Mouse (Mus musculus) macrophage (primary cell): ENCODE data around the gene Sac3d1. TPM values are rescaled to one million over a fixed set of nuclear protein-coding genes. Genes with fewer than 3 reads are reported as not detected.

ENCODE experiments used
- H3K27ac ChIP-seq: fragments of 350-480 bp; formaldehyde crosslinking; 2 replicates; pipeline ENCODE4 v1.9.0; 2021
- H3K36me3 ChIP-seq: fragments of 350-480 bp; formaldehyde crosslinking; 2 replicates; pipeline ENCODE4 v1.9.0; 2021; ENCODE audit errors: inconsistent target
- H3K4me3 ChIP-seq: fragments of 350-480 bp; formaldehyde crosslinking; 2 replicates; pipeline ENCODE4 v1.9.0; 2021; ENCODE audit errors: inconsistent target
- H3K79me2 ChIP-seq: fragments of 350-480 bp; formaldehyde crosslinking; 2 replicates; pipeline ENCODE4 v1.9.0; 2021; ENCODE audit errors: inconsistent target
- WGBS: methylation state at CpG from one replicate; pipeline ENCODE4 v1.1.7; 2026; ENCODE audit warnings: inconsistent platforms; ENCODE audit not compliant: missing documents; 5-methylcytosine and 5-hydroxymethylcytosine counted together
- polyA plus RNA-seq: library from polyadenylated mRNA; stranded (reverse); fragments of 250-400 nt; gene quantifications from 3 replicates; pipeline ENCODE4 v1.2.4, GENCODE M21; 2018; ENCODE audit warnings: inconsistent platforms

Gene Sac3d1
- polyA plus RNA-seq, 1 experiment from 2014 or later = 1.4 TPM

DNA sequence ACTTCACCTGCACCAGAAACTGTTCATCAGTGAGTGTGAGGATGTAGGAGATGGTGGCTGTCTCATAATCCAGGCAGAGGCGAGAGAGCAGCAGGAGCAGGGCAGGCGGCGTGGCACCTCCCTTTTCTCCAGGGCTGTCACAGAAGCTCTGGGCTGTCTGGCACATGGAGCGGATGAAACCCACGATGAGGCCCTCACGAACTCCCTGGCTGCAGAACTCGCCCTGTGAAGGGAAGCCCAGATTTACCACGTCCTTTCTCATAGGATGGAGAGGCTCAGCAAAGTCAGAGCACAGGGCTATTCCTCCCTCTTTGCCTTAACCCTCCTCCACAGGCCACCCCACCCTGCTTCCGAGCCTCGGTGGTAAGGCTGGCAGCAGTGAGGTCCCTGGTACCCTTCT is 48.6 kb downstream of the Sac3d1 start:
- Histone ChIP-seq H3K4me3 (no peak overlapping the region), H3K27ac (no peak overlapping the region), H3K36me3 (peaks cover 18% of the 10 kb centered on the region; the same call in 1 of the 2 replicates), H3K79me2 (peaks cover 22% of the 10 kb centered on the region)
- WGBS = 89% methylated on average over 8 of the region's 10 CpGs

DNA sequence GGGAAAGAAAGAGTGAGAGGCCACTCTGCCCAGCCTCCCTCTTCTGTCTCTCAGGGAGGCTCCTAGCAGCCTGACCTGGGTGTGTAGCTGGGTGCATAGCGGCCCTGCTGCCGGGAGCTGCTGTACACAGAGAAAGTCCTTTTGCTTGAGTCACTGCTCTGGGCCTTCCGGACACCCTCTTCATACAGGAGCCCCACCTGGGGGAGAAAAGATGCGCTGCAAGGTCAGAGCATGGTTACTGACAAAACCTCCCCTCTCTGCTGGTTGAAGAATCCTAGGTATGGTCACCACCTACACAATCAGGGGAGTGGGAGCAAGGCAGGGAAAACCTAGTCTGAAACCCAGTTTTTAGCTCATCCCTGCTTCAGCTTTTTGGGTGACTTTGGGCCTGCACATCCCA is 49.5 kb downstream of the Sac3d1 start:
- Histone ChIP-seq H3K27ac (no peak overlapping the region), H3K79me2 (peaks cover 18% of the 10 kb centered on the region), H3K36me3 (peaks cover 18% of the 10 kb centered on the region; the same call in 1 of the 2 replicates), H3K4me3 (no peak overlapping the region)
- 90% methylated on average over 4 of the region's 4 CpGs for WGBS

DNA sequence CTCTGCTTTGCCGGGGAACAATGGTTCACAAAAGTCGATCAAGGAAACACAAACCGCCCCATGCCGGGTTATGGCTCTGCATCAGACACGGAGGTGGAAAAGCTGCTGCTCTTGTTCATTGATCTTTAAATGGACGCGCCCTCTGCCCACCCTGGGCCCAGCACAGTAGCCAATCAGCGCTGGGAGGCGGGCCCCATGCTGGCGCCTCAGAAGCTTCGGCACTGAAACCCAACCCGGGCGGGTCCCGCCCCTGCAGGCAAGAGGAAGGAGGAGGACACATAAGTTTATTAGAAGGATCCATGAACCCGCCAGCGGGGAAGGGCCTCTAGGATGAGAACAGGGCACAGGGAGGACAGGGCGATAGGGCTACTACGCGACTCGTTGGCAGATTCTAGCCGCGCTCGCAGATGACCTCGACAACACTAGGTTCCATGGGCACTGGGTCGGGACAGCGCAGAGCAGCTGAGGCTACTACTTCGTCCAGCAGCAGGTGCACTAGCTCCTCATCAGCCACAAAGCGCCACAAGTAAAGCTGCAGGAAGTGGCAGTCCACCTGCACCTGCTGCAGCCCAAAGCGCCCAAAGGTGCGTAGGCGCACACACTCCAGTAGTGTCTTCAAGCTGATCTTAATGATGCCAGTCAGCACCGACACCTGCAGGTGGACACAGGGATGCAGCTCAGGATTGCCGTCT is 50.6 kb downstream of the Sac3d1 start, which contains the start of gene Tm7sf2:
Gene Tm7sf2, minus strand, starts transcription at position 650 of the 692 bp plus-strand sequence.
- 21% methylated on average over 33 of the region's 33 CpGs for WGBS
- H3K4me3 ChIP-seq = peak within 1 kb of the TSS; percentile 76
- peaks cover 14% of the 10 kb centered on the region for H3K79me2 ChIP-seq
- H3K36me3 ChIP-seq = peaks cover 18% of the 10 kb centered on the region; the same call in 1 of the 2 replicates
- H3K27ac ChIP-seq = peak within 1 kb of the TSS; percentile 79

DNA sequence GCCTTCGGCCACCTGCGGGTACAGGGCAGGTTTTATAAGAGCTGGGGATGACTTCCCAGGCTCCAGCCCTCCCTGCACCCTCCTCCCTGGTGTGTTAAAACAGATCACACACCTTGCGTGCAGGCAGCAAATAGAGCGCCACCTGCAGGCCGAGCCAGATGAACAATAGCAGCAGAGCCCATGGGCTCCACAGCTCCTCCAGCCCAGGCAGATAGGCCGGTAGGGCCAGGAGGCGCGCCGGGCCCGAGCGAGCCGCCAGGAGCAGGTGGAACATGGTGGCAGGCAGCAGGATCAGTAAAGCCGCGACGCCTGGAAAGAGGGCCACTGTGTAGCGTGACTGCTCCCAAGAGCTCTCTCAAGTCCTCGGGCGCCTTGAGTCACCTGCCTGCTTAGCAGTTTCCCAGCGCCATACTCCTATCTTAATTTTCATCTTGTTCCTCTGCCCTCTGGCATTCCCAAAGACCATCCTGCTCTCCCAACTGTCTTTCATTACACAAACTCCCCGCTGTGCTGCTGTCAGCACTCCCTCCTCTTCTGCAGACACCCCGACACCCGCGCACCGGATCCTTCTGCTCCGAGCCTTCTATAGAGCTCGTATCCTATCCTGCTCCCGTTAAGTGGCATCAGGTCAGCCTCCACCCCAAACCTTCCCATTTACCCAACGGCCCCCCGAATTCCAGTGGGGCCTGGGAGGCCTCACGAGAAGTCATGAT is 51.3 kb downstream of the Sac3d1 start:
- peak overlapping the region; percentile 79 for H3K27ac ChIP-seq

DNA sequence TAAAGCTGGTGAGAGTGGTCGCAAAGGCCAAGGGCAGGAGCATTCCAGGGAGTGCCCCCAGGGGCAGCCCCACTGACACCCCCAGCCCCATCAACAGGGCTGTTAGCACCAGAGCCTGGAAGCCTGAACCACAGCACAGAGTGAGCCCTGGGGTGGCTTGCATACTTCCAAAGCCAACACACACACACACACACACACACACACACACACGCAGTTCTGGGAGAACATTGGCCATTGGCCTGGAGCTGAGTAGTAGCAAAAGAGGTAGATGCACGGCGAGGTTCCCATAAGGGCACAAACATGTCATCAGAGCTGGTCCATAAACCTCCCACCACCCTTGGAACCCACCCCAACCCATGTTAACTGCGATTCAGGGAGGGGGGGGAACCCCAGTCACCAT is 51.9 kb downstream of the Sac3d1 start:
- H3K79me2 ChIP-seq = peaks cover 16% of the 10 kb centered on the region
- H3K36me3 ChIP-seq = peaks cover 18% of the 10 kb centered on the region; the same call in 1 of the 2 replicates
- WGBS = 38% methylated on average over 5 of the region's 5 CpGs
- peak overlapping the region; percentile 76 for H3K4me3 ChIP-seq
- 0 out of 2 replicates have a peak overlapping the region, but pooled peaks have one; percentile 79 for H3K27ac ChIP-seq

More for the DNA sequence above, 51.3 kb downstream of the Sac3d1 start:
- peak overlapping the region; percentile 76 for H3K4me3 ChIP-seq
- 3% methylated on average over 25 of the region's 30 CpGs for WGBS
- peaks cover 18% of the 10 kb centered on the region; the same call in 1 of the 2 replicates for H3K36me3 ChIP-seq
- H3K79me2 ChIP-seq = peaks cover 14% of the 10 kb centered on the region

Other genes with a start within 250 kb of the Sac3d1 start
- gene Frmd8, start 243.4 kb downstream of the Sac3d1 start, polyA plus RNA-seq = 8.1 to 26.2 TPM (median 19.8 TPM) in 3 replicates
- gene Slc25a45, start 240.8 kb downstream of the Sac3d1 start, polyA plus RNA-seq = 44.6 to 74.8 TPM (median 53.2 TPM) in 3 replicates
- 0.16 to 0.59 TPM (median 0.16 TPM) in 3 replicates for gene Tigd3, start 224.5 kb downstream of the Sac3d1 start, polyA plus RNA-seq
- gene Dpf2, start 205.6 kb downstream of the Sac3d1 start, polyA plus RNA-seq = 53.9 to 215 TPM (median 57.4 TPM) in 3 replicates
- 1.2 to 3.4 TPM (median 1.7 TPM) in 3 replicates for gene Cdc42ep2, start 193.8 kb downstream of the Sac3d1 start, polyA plus RNA-seq
- gene Pola2, start 154.4 kb downstream of the Sac3d1 start, polyA plus RNA-seq = 14.2 to 24.9 TPM (median 20.1 TPM) in 3 replicates
- gene Slc22a20, start 132.5 kb downstream of the Sac3d1 start, polyA plus RNA-seq = not detected in 3 replicates
- 49.5 to 59.9 TPM (median 56.3 TPM) in 3 replicates for gene Capn1, start 102.8 kb downstream of the Sac3d1 start, polyA plus RNA-seq
- gene Syvn1, start 72.1 kb downstream of the Sac3d1 start, polyA plus RNA-seq = 32.9 to 40.2 TPM (median 33.2 TPM) in 3 replicates
- 21.9 to 37.4 TPM (median 33.3 TPM) in 3 replicates for gene Mrpl49, start 60.9 kb downstream of the Sac3d1 start, polyA plus RNA-seq
- 767 to 1,640 TPM (median 1,335 TPM) in 3 replicates for gene Fau, start 60.8 kb downstream of the Sac3d1 start, polyA plus RNA-seq
- 4.0 to 21.8 TPM (median 18.1 TPM) in 3 replicates for gene Znhit2, start 57.5 kb downstream of the Sac3d1 start, polyA plus RNA-seq
- 4.6 to 21.1 TPM (median 17.5 TPM) in 3 replicates for gene Tm7sf2, start 50.3 kb downstream of the Sac3d1 start, polyA plus RNA-seq
- 20.2 to 48.8 TPM (median 37.7 TPM) in 3 replicates for gene Vps51, start 41.4 kb downstream of the Sac3d1 start, polyA plus RNA-seq
- not detected in 3 replicates for gene Tmem262, start 38.6 kb downstream of the Sac3d1 start, polyA plus RNA-seq
- gene Gm28374, start 36.4 kb downstream of the Sac3d1 start, polyA plus RNA-seq = 0.26 TPM in 1 of 3 replicates, not detected in the others
- 28.7 to 39.1 TPM (median 33.7 TPM) in 3 replicates for gene Zfpl1, start 33.7 kb downstream of the Sac3d1 start, polyA plus RNA-seq
- 1.4 to 7.1 TPM (median 2.5 TPM) in 3 replicates for gene Cdca5, start 33.7 kb downstream of the Sac3d1 start, polyA plus RNA-seq
- 0.29 TPM in 1 of 3 replicates, not detected in the others for gene AC131692.1, start 24.2 kb downstream of the Sac3d1 start, polyA plus RNA-seq
- gene Naaladl1, start 12.9 kb downstream of the Sac3d1 start, polyA plus RNA-seq = not detected in 3 replicates
- gene Snx15, start 9.7 kb upstream of the Sac3d1 start, polyA plus RNA-seq = 28.8 to 41.8 TPM (median 33.8 TPM) in 3 replicates
- 5.7 to 15.6 TPM (median 5.9 TPM) in 3 replicates for gene Batf2, start 22.3 kb upstream of the Sac3d1 start, polyA plus RNA-seq
- gene Arl2, start 22.9 kb upstream of the Sac3d1 start, polyA plus RNA-seq = 24.6 to 32.9 TPM (median 27.4 TPM) in 3 replicates
- gene Majin, start 65.7 kb upstream of the Sac3d1 start, polyA plus RNA-seq = 0.11 TPM in 1 of 3 replicates, not detected in the others
- gene Gpha2, start 107.7 kb upstream of the Sac3d1 start, polyA plus RNA-seq = not detected in 3 replicates
- gene Ppp2r5b, start 117.2 kb upstream of the Sac3d1 start, polyA plus RNA-seq = 11.2 to 16.0 TPM (median 14.6 TPM) in 3 replicates
- 8.9 to 17.0 TPM (median 9.9 TPM) in 3 replicates for gene Atg2a, start 123.0 kb upstream of the Sac3d1 start, polyA plus RNA-seq
- 42.9 to 146 TPM (median 81.6 TPM) in 3 replicates for gene Ehd1, start 158.1 kb upstream of the Sac3d1 start, polyA plus RNA-seq
- 1.3 to 3.5 TPM (median 2.8 TPM) in 3 replicates for gene Cdc42bpg, start 187.8 kb upstream of the Sac3d1 start, polyA plus RNA-seq
- gene Men1, start 216.3 kb upstream of the Sac3d1 start, polyA plus RNA-seq = 16.4 to 22.0 TPM (median 21.4 TPM) in 3 replicates
- 6.8 to 15.8 TPM (median 8.5 TPM) in 3 replicates for gene Map4k2, start 222.5 kb upstream of the Sac3d1 start, polyA plus RNA-seq
- gene Sf1, start 245.0 kb upstream of the Sac3d1 start, polyA plus RNA-seq = 95.2 to 156 TPM (median 120 TPM) in 3 replicates